Mouse (Mus musculus): ENCODE results near the gene Fam107b.
"Not testable (repeated sequence)": the region's sequence is repeated elsewhere in the genome, so short reads cannot be mapped to it uniquely, and the experiment has no call there.

Fam107b gene

DNA sequence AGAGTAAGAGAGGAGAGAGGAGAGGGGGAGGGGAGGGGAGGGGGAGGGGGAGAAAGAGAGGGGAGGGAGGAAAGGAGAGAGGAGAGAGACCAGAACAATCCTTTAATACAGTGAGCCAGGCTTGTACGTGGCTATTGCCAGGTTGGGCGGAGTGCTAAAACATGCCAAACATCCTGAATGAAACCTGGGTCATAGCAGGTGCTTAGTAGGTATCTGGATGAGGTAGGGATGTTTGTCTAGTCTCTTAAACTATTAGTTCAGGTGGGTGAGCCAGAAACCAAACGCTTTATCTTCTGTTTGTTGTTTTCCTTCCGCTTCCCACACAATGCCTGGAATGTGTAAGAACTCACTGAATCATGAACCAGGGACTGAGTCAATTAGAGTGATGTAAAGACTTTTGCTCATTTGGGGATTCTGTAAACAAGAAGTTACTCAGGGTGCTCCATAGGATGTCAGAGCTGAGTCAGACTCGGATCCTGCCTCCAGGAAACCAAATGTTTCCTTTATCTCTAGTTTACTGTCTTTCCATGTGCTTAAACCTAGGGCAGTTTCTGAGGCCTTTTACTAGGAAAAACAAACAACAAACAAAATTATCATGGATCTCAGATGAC lies 89.1 kb downstream of the Fam107b start:
- DNase-seq: no peak

DNA sequence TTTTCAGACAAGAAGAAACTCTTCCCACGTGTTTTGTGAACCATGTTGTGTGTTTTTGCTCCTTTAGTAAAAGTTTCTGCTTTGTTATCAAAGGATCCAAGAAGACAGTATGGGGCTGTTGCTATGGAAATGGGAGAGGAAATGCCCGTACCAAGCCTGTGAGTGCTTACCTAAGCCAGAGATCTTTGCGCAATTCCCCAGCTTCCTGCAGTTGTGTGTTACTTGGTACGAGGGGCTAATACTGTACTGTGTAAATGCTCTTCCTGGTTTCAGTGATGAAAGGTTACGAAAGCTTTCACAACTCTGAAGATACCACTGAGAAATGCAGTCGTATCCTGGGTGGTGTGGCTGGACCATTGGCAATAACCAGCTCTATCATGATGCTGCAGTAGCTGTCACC lies 93.8 kb downstream of the Fam107b start:
- DNase-seq: no peak

DNA sequence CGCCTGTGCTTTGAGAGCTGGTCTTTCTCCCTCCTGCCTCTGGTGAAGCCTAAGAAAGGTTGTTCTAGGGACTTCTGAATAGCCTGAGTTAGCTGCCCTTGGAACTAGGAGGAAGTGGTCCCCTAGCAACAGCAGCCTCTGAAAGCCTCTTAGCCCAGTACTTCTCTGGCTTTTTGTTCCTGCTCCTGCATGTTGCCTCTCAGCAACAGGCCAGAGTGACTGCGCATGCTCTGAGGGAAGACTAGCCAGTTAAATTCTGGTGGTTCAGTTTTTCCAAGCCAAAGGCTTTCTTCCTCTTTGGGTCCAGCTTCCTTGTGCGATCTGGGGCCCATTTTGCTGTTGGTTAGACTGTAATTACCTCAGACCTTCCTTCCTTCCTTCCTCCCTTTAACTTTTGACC lies 98.4 kb downstream of the Fam107b start:
- DNase-seq: no peak

DNA sequence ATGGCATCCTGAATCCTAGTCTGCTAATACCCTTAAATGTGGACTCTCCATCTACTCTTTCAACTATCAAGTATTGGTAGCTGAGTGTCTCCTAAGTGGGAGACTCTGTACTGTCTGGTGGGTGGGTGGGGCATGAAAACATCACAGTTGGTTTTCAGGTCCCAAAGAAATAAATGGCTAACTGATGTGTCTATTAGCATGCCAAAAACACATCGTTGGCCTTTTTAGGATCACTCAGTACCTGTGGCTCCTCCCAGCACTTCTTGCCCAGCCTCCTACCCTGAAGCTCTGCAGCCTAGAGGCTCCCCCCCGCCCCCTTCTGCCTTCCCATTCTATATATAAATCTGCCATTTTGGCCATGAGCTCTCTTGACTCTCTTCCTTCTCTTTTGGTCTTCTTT lies 99.4 kb downstream of the Fam107b start:
- no peak for DNase-seq

DNA sequence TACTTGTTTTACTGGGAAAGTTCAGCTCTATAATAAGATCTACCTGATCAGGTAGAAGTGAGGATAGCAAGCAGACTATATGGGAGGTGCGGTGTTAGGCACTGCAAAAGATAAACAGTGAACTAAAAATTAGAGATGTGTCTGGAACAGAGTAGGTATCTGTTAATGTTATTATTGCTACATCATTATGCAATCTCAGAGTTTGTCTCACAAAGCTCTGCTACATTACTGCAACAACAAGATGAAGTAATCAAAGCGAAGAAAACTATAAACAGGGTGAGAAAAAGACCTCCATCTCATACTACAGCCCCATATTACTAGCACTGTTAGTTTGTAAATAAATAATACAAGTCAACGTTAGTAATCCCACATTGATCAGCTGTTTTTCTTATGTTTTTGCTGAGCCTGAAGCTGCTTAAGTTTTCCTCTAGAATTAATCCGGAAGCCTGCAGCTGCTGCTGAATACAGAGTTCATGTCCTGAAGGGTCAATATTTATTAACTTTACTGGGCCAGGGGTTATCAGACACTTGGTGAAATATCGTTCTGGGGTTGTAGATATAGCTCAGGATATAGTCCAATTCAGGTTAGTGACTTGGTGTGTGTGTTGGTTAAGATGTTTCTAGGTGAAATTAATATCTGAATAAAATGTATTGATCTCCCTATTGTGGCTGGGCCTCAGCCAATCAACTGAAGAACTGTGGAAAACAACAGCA lies 102.5 kb downstream of the Fam107b start:
- DNase-seq: no peak

DNA sequence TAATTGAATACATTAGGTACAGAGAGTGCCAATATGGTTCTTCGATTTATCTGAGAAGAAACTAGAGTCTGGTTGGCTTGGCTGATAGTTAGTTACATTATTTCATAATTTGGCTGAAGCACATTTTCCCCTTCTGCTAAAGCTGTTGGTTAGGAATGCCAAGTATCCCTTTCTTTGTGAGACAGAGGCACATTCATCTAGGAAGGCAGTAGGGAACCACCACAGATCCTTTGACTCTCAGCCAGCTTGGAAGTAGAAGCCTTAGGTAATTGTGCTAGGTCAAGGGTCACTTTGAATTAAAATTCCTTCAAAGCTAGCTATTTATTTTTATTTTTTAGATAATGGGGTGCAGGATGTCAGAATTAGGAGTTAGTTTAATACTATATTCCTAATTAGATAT lies 105.2 kb downstream of the Fam107b start:
- DNase-seq: no peak

DNA sequence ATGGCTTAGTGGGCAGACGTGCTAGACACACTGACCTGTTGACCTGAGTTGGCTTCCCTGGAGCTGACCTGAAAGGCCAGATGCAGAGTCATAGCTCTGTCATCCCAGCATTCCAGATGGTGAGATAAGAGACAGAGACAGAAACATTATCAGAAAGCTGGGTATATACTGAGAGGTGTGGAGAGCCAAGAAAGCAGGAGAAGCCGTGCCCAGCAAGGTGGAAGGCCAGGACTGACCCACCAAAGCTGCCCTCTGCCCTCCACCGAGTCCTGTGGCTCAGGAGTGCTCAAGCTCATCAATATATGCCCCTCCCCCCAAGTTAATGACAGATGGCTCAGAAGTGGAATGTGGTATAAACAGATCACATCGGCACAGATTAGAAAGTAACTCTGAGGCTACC lies 112.4 kb downstream of the Fam107b start:
- no peak for DNase-seq

DNA sequence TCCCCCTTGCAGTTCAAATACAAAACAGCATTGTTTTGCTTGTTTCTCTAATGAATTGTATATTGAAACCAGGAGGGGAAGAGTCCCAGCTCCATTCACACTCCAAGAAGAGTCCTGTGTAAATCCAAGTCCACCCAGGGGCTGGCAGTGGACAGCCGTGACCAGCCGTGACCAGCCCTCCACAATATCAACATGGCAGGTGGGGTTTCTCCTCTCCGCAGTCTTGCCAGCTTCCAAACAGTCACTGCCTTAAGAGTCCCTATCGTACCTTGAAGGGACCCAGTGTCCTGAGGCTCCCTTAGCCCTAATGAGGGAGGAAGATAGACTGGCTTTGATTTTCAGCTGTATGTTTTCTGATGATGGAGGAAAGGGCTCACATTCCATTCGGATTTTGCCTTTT lies 113.1 kb downstream of the Fam107b start:
- DNase-seq: no peak

DNA sequence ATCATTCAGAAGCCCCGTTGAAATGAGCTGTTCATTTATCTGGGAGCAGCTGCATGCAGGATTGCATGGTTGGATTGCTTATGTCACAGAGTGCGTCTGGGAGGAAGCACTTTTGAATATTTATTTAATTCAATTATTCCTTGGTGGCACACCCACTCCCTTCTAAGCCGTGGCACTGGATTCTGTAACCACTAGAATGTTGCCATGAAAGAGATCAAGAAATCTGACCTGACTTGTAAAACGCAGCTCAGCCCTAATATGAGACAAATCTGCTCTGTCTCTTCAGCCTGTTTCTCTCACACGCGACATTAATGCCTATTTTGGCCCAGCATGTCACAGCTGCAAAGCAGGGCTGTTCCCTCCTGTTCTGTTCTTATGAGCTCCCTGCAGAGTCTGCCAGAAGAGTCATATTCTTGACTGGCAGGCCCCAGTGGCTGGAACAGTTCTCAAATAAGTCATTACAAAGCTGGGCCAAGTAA lies 113.5 kb downstream of the Fam107b start:
- no peak for DNase-seq

DNA sequence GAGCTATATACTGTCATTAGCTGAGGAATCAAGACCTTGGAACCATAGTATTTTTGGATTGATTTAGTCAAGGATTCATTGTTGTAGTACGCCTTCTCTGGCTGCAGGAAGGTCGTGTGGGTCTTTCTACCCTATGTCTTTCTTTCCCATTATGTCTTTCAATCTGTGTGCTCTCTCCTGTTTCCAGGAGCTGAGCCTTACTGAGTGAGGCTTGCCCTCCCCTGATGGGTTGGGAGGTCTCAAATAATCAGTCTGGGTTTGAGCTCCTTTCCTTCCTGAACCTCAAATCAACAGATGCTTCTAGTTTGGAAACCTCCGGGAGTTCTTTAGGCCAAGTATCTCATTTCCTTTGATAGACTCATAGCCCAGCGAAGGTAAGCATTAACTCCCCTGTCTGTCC lies 119.9 kb downstream of the Fam107b start:
- no peak for DNase-seq

DNA sequence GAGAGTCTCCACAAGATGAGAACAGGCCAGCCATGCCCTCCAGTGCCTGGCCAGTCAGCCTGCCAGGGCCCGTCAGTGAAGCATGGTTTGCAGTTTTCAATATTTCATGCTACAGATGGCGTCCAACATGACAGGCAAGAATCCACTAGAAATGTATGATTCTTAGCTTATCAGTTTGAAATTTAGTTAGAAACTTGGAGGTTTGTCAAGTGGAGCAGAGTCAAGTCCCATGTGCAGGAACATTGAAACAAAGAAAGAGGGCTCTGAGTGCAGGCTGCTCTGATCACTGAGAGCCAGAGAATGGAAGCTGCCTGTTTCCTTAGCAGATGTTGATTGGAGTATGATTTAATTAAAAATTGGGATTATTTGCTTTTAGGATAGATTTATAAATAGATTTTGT lies 122.5 kb downstream of the Fam107b start:
- DNase-seq: no peak

DNA sequence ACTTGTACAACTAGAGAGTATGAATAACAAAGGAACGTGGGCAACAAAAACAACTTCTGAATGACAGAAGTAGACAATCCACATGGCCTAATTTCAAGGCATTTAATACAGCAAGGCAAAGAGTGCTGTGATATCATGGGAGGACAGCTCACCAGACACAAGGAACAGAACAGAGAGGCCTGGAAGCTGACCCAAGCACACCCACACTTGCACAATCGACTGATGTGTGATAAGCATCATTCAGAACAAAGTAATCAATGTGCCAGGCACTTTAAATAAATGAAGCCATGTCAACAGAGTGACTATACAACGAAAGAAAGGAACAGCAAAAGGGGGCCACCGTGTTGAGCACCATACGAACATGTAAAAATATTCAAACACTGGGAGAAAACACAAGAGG lies 125.6 kb downstream of the Fam107b start:
- DNase-seq: no peak

DNA sequence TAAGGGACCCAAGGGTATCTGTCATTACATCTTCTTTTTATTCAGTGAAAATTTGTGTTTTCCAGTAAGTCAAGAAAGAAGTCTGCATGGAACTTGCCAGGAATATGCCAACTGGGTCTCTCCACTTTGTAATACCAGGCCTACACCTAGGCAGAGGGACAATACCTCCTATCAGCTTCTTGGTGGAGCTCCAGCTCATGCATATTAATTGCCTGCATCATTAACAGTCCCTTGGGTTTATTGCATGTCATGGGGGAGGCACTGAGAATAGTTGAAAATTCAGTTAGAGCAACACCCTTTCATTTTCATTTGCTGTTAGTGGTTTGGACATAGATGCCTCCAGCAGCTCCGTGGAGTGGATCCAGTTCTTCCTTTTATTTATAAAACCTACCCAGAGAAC lies 130.1 kb downstream of the Fam107b start:
- no peak for DNase-seq

DNA sequence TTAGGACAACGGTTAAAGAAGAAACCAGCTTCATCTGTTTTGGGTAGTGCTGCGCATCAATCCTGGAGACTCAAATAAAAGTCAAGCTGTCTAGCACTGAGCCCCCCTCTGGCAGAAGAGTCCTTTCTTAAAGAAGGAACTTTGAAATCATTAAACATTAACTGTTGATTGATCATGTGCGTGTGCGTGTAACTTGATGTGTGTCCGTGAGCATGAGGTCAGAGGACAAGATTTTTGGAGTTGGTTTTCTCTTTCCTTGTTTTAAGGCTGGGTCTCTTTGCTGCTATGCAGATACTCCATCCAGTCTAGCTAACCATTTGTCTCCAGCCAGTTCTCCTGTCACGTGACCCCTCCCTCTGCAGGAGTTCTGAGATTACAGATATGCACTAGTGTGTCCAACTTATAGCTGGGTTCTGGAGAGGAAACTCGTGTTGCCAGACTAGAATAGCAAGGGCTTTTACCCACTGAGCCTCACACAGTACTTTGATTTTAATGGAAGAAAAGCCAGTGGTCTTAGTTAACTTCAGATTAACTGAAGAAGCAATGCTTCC lies 132.4 kb downstream of the Fam107b start:
- no peak for DNase-seq

DNA sequence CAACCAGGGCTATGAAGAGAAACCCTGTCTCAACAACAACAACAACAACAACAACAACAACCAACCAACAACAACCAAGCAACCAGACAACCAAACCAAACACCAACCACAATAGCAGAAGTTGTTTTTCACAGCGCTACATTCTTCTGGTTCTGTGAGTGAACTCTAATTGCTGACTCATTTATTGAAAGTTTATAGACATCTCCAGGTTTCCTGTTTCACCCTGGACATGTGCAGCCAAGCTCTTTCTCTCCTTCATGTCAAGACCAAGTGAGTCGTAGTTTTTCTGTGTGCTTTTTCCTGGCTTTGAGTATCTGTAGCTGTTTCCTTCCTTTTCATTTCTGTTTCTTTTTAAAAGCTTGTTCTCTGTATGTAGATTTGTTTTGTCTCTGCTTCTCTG lies 133.5 kb downstream of the Fam107b start:
- DNase-seq: no peak

DNA sequence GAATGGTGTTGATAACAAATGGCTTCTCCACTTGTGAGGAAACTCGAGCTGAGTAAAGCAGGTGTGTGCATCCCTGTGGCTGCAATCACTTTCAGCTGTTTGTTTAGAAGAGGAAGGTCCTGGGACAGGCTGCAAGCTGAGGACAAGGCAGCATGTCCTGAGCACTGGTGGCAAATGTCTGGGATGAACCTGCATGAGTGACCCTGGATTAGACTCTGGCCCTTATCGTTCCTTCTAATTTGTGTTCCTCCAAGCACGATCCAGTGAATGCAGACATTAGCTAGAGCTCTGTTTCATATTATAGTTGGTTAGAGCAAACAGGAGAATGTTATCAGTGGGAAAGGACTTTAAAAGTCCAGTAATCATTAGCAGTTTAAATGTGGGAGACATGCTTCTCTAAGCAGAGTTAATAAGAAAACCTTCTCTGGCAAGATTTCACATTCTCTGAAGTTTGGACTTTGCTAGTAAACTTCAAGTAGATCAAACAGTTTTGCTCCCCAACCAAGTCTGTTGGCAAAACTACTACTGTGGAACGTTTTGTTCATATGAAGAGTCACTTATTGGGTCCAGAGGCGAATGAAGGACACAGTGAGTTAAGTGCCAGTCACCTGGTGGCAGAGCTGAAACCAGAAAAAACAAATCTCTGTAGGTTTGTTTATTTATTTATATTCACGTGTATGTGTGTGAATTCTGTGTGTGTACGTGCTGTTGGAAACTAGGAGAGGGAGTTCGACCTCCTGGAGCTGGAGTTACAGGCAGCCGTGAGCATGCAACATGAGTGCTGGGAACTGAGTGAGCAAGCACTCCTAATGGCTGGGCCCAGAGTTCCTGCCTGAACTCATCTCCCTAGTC lies 134.2 kb downstream of the Fam107b start:
- DNase-seq: no peak

DNA sequence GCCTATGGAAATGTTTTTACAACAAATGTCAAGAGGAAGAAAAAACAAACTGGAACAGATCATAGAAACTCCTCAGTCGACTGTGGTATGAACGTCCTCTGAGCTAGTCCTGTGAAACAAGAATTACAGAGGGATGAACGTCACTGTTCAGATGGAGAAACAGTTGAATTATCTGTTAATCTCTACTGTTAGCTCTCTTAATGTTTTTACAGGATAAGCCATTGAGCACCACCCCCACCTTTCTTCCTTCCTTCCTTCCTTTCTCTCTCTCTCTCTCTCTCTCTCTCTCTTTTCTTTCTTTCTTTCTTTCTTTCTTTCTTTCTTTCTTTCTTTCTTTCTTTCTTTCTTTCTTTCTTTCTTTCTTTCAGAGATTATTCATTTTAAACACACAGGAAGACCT lies 135.0 kb downstream of the Fam107b start:
- not testable (repeated sequence) for DNase-seq

DNA sequence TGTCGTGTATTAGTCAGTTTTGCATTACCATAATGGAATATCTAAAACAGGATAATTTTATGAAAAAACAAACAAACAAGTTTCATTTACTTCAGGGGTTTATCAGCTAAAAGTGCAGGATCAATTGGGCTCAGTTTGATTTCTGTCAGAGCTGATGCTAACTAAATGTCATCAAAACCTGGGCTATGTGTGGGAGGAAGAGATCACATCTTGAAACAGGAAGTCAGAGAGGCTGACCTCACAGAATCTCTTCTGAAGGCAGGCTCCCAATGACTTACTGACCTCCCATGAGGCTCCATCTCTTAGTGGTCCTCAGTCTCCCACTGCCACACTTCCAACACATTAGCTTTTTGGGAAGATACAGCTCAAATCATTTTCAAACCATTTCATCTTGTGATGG lies 136.9 kb downstream of the Fam107b start:
- DNase-seq: no peak

DNA sequence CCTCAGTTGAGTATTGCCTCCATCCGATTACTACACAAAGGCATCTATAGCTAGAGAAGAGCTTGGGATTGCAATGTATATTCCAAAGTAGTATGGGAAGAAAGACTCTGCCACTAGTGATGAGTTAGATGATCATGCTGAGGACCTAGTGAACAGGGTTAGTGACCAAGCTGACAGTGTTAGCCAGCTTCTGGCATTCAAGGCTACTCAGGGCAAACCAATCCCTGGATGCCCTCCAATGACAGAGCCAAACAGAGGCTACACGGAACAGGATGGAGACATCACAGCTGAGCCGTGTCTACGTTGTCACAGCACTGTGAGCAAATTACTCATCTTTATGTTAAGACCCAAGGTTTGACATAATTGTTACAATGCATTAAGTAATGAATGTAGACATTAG lies 138.3 kb downstream of the Fam107b start:
- no peak for DNase-seq

DNA sequence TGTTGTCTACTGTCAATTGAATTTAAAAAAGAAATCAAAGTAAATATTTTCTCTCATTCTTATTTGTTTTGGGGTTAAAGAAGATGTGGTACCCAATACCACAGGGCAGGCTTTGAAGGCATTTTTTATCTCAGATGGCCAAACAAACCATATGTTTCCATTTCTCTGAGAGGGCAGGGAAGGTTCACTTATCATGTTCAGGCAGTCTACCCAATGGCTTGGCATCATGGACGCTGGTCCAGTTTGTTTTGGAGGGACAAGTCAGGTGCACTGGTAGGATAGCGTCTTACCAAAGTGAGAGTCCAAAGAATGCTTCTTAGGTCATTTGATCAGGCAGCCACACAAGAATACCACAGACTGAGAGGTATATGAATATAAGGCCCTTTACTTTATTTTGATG lies 139.6 kb downstream of the Fam107b start:
- DNase-seq: no peak

DNA sequence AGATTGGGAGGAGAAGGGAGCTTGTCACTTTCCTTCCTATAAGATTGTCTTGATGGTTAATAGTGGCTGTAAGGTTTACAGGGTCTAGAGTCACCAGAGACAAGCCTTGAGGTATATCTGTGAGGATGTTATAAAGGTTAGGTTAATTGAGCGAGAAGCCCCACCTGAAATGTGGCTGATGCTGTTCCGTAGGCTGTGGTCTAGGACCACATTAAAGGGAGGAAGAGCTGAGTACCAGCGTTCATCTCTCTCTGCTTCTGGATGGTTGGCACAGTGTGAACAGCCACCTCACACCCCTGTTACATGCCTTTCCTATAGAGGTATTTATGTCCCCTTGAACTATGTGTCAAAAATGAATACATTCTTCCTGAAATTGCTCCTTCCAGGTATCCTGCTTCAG lies 140.2 kb downstream of the Fam107b start:
- no peak for DNase-seq

DNA sequence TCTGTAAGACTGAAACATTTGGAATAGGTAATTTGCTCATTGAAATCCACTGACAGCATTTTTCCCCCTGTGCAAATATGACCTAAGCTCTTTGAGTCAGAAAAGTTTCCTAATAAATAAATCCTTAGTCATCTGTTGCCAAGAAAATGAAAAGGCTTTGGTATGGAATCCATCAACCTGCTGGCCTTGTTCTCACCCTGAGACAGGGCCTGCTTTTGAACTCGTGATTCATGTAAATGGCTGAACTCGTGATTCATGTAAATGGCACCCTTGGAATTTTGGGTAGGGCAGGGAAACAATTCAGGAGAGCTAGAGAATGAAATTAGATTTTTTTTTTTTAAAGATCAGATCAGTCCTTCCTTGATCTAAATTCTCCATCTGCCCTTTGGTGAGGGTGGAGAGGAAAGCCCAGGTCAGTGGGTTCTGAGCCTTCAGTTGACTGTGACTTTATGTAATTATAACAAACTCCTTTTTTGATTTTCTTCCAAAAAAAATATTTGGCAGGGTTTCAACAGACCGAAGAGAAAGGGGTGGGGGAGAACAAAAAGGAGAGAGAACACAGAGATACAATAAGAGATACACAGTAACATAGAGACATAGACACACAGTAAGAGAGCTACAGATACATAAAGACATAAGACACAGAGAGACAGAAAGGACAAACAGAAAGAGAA lies 142.2 kb downstream of the Fam107b start:
- no peak for DNase-seq

DNA sequence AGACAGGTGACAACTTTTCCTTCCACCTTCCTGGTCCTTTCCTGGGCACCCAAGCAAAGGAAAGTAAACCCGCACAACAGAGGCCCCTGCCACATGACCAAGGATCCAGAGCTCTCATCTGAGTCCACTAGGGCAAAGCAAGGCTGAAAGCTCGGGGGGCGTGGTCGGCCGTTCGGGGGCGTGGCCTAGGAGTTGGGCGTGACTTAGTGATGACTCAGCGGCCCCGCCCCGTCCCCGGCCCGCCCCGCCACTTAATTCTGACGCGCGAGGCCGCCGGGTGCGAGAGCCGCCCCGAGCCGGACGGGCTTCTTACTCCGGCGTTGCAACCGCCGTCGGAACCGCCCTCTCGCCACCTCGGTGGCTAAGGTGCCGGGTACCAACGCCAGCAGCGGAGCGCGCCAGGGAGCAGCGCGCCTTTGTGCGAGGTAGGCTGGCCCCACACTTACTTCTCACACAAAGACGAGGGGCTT lies 143.0 kb downstream of the Fam107b start:
- peak; percentile 92 for DNase-seq

Data from cerebellum, adult 9-11 months (tissue).